Mouse (Mus musculus) embryonic fibroblast, embryonic 13.5 days (primary cell): ENCODE data around the gene Map3k14.

ENCODE experiments used
- CTCF ChIP-seq: IDR thresholded peaks from 2 replicates; pipeline ENCODE4 v1.5.1; 2011; ENCODE audit warnings: mild to moderate bottlenecking, control low read depth, low read length, moderate library complexity, borderline replicate concordance; ENCODE audit not compliant: insufficient read depth
- POLR2A ChIP-seq: IDR thresholded peaks from 2 replicates; pipeline ENCODE4 v1.6.1; 2011; ENCODE audit warnings: low read depth, mild to moderate bottlenecking, control low read depth, low read length, moderate library complexity

GRCm38 (mm10) chr11:103236903-103237302 lies 30.4 kb downstream of the Map3k14 start:
- no peak for TF ChIP-seq CTCF
- no peak for TF ChIP-seq POLR2A
